Mouse (Mus musculus) cerebellum, adult 2 months (tissue): ENCODE measurements around the gene Lyrm9. TPM values are rescaled to one million over a fixed set of nuclear protein-coding genes. Genes with fewer than 3 reads are reported as not detected.
"Not testable (repeated sequence)": the region's sequence is repeated elsewhere in the genome, so short reads cannot be mapped to it uniquely, and the experiment has no call there.

ENCODE experiments used
- DNase-seq, 2 experiments: peaks; one replicate each; pipeline ENCODE4 v3.0.0; 2021
- H3K27ac ChIP-seq: fragments of 200-500 bp; 2 replicates; pipeline ENCODE4 v1.5.1; 2012; ENCODE audit warnings: low read length, control low read depth, inconsistent platforms; ENCODE audit not compliant: insufficient read depth
- H3K27me3 ChIP-seq: fragments of 200-500 bp; 2 replicates; pipeline ENCODE4 v1.6.1; 2012; ENCODE audit warnings: inconsistent platforms, mild to moderate bottlenecking, low read length, moderate library complexity; ENCODE audit not compliant: control insufficient read depth, insufficient read depth
- H3K4me1 ChIP-seq: fragments of 200-500 bp; 2 replicates; pipeline ENCODE4 v1.6.1; 2011; ENCODE audit warnings: low read length; ENCODE audit not compliant: control insufficient read depth, insufficient read depth
- H3K4me3 ChIP-seq: fragments of 200-500 bp; replicated peaks from 2 replicates; pipeline ENCODE3; 2011; ENCODE audit warnings: mild to moderate bottlenecking, low read depth, low read length, control low read depth; ENCODE audit not compliant: insufficient read depth
- CTCF ChIP-seq: fragments of 200-500 bp; IDR thresholded peaks from 2 replicates; pipeline ENCODE4 v1.5.1; 2011; ENCODE audit warnings: low read depth, mild to moderate bottlenecking, control low read depth, low read length, moderate library complexity, borderline replicate concordance; ENCODE audit not compliant: insufficient read depth
- POLR2A ChIP-seq: fragments of 200-500 bp; IDR thresholded peaks from 2 replicates; pipeline ENCODE4 v1.6.1; 2011; ENCODE audit warnings: low read length, control low read depth, borderline replicate concordance; ENCODE audit not compliant: insufficient read depth
- WGBS: fragments of 180-500 bp; shearing (Covaris S2); methylation state at CpG from one replicate; pipeline ENCODE4 v1.1.7; 2018; 5-methylcytosine and 5-hydroxymethylcytosine counted together
- polyA plus RNA-seq: library from polyadenylated mRNA; depleted of rRNA; stranded (reverse); fragments of >200 nt; gene quantifications from 2 replicates; pipeline ENCODE4 v1.2.3, GENCODE M21; 2012

Gene Lyrm9
- polyA plus RNA-seq, 1 experiment: 22.6 TPM

GRCm38 (mm10) chr11:78857611-78858010 lies 31.2 kb downstream of the Lyrm9 start:
- Histone ChIP-seq H3K27me3 (no peaks in the 10 kb centered on the region), H3K4me1 (no peaks in the 10 kb centered on the region), H3K27ac (no peak overlapping the region), H3K4me3 (no peak overlapping the region)
- no peak for TF ChIP-seq CTCF
- 24% methylated on average over 3 of the region's 3 CpGs for WGBS
- no peak for DNase-seq

DNA sequence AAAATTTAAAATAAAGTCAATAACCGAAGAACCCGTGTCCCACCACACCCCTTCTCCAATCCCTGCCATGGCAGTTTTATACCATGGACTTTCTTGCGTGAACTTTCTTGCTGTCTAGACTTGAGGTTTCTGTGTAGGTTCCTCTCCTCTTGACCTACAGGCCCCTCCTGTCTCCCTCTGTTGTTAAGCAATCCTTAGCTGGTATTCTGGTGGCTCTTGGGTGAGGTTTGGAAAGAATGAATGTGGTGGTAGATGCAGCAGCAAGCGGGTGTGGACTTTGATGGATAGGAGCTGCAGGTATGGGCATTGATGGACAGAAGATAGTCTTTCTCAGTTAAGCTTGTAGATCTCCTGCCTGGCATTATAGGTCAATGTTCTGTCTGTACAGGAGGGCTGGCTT lies 37.5 kb downstream of the Lyrm9 start:
- Histone ChIP-seq H3K27me3 (no peaks in the 10 kb centered on the region), H3K4me1 (no peaks in the 10 kb centered on the region), H3K4me3 (no peak overlapping the region), H3K27ac (no peak overlapping the region)
- 98% methylated on average over 4 of the region's 4 CpGs for WGBS
- TF ChIP-seq POLR2A: no peak
- TF ChIP-seq CTCF: no peak
- no peak for DNase-seq

DNA sequence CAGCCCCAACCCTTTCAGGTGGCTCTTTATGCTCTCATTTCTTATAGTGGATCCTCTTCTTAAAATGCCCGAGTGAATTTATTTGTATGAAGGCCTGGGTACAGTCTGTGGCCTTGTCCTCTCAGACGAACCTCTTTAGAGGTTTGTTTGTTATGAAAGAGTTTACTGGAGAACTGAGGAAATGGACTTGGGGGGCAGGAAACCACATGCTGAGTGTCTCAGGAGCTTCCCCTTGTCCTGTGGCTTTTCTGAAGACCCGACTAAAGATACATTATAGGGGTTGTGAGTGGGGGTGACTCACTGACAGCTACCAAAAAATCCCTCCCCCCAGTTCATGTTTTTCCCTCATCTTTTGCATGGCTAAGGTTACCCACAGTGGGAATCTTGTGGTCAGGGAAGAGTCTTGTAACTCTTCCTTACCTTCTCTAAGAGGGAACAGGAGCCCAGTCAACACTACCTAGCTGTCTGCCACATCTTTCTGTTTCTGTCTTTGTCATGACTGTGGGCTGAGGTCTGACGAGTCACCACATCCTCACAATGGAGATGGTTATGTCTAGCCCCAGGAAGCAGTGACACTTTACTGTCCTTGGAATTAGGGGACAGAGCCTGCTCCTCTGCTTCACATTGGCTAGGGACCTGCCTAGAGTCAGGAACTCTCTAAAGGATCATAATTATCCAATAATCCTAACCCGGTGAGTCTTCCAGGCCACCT lies 38.3 kb downstream of the Lyrm9 start:
- DNase-seq: no peak
- Histone ChIP-seq H3K4me3 (no peak overlapping the region), H3K4me1 (no peaks in the 10 kb centered on the region), H3K27me3 (no peaks in the 10 kb centered on the region), H3K27ac (no peak overlapping the region)
- TF ChIP-seq CTCF: no peak
- TF ChIP-seq POLR2A: no peak
- 84% methylated on average over 5 of the region's 5 CpGs for WGBS

GRCm38 (mm10) chr11:78865314-78865713 lies 38.9 kb downstream of the Lyrm9 start:
- no peak overlapping the region for H3K4me3 ChIP-seq
- no peak overlapping the region for H3K27ac ChIP-seq
- no peak for TF ChIP-seq CTCF
- no peak for TF ChIP-seq POLR2A
- H3K27me3 ChIP-seq: no peaks in the 10 kb centered on the region
- DNase-seq: no peak
- no peaks in the 10 kb centered on the region for H3K4me1 ChIP-seq
- 78% methylated on average over 2 of the region's 2 CpGs for WGBS

DNA sequence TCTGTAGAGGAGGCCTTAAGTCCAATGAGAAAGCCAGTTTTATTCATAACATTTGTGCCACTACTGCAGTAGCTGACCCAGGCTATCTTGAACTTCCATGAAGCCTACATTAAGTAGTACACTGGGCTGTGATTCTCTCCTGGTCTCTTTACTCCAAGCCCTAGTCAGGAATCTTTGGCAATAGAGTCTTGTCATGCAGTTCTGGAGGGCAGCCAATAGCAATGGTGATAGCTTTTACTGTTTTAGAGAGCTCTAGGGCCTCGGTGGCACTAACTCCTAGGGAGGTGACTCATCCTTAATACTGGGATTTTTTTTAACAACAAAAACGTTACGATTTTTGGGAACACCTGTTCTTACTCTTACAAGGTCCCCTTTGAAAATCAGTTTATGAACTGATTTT lies 40.1 kb downstream of the Lyrm9 start:
- WGBS: 17% methylated on average over 3 of the region's 3 CpGs
- TF ChIP-seq POLR2A (no peak), CTCF (no peak)
- Histone ChIP-seq H3K27me3 (no peaks in the 10 kb centered on the region), H3K27ac (no peak overlapping the region), H3K4me1 (no peaks in the 10 kb centered on the region), H3K4me3 (no peak overlapping the region)
- DNase-seq: no peak

DNA sequence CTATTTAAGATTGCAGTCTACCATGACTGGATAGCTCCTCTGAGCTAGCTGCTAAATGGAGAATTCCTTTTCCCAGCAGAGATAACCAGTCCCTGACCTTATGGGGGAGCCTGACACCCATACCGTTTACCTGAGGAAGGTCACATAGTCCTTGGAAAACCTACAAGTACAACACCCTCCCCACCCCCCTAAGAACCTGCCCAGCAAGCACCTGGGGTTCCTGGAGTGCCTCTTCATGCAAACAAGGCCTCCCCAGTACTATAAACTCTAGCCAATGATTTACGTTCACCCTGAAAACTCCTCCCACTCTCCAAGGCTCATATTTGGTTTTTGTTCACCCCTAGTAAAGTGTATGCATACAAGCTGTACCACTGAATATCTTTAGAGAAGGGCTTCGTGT lies 41.3 kb downstream of the Lyrm9 start:
- no peaks in the 10 kb centered on the region for H3K27me3 ChIP-seq
- DNase-seq: no peak
- no peak overlapping the region for H3K4me3 ChIP-seq
- WGBS: 81% methylated on average over 3 of the region's 3 CpGs
- H3K27ac ChIP-seq: no peak overlapping the region
- TF ChIP-seq POLR2A (no peak), CTCF (no peak)
- H3K4me1 ChIP-seq: no peaks in the 10 kb centered on the region

GRCm38 (mm10) chr11:78869205-78869604 lies 42.8 kb downstream of the Lyrm9 start:
- not testable (repeated sequence) for H3K27me3 ChIP-seq, H3K4me3 ChIP-seq, DNase-seq, H3K27ac ChIP-seq, H3K4me1 ChIP-seq
- 96% methylated on average over 8 of the region's 8 CpGs for WGBS

- DNase-seq: no peak
- no peak overlapping the region for H3K4me3 ChIP-seq
- H3K27ac ChIP-seq: no peak overlapping the region
- WGBS: 85% methylated on average over 4 of the region's 4 CpGs
- H3K27me3 ChIP-seq: no peaks in the 10 kb centered on the region
- no peaks in the 10 kb centered on the region for H3K4me1 ChIP-seq
- TF ChIP-seq POLR2A (no peak), CTCF (no peak)
These were observed 44.5 kb downstream of the Lyrm9 start for GRCm38 (mm10) chr11:78870891-78871290.
